Mouse (Mus musculus) thymus, adult 2 months (tissue): ENCODE measurements around the gene D630039A03Rik. TPM values are rescaled to one million over a fixed set of nuclear protein-coding genes. Genes with fewer than 3 reads are reported as not detected.

Experiments used
- DNase-seq: peaks from one replicate; pipeline ENCODE4 v3.0.0; 2021
- H3K27ac ChIP-seq: fragments of 200-500 bp; 2 replicates; pipeline ENCODE4 v1.5.1; 2012; ENCODE audit warnings: low read length, control low read depth; ENCODE audit not compliant: control insufficient read depth, insufficient read depth
- H3K27me3 ChIP-seq: fragments of 200-500 bp; 2 replicates; pipeline ENCODE4 v1.6.1; 2012; ENCODE audit warnings: mild to moderate bottlenecking, low read length, moderate library complexity, mixed read lengths; ENCODE audit not compliant: control insufficient read depth, insufficient read depth
- H3K36me3 ChIP-seq: fragments of 200-500 bp; 2 replicates; pipeline ENCODE4 v1.6.1; 2012; ENCODE audit warnings: mild to moderate bottlenecking, low read length, moderate library complexity; ENCODE audit not compliant: control insufficient read depth, insufficient read depth
- H3K4me1 ChIP-seq: fragments of 200-500 bp; replicated peaks from 2 replicates; pipeline ENCODE4 v1.6.1; 2012; ENCODE audit warnings: low read length; ENCODE audit not compliant: control insufficient read depth, insufficient read depth
- H3K4me3 ChIP-seq: fragments of 200-500 bp; 2 replicates; pipeline ENCODE4 v1.5.1; 2012; ENCODE audit warnings: mild to moderate bottlenecking, low read length, control low read depth, moderate library complexity; ENCODE audit not compliant: control insufficient read depth, insufficient read depth
- CTCF ChIP-seq: fragments of 200-500 bp; IDR thresholded peaks from 2 replicates; pipeline ENCODE4 v1.5.1; 2012; ENCODE audit warnings: mild to moderate bottlenecking, control low read depth, low read length, moderate library complexity, borderline replicate concordance; ENCODE audit not compliant: control insufficient read depth, poor library complexity, insufficient read depth; ENCODE audit errors: extremely low read depth
- POLR2A ChIP-seq: fragments of 200-500 bp; IDR thresholded peaks from 2 replicates; pipeline ENCODE4 v1.6.1; 2012; ENCODE audit warnings: mild to moderate bottlenecking, low read length, control low read depth, moderate library complexity; ENCODE audit not compliant: control insufficient read depth, poor library complexity, insufficient read depth; ENCODE audit errors: extremely low read depth
- WGBS: fragments of 180-500 bp; shearing (Covaris S2); methylation state at CpG from one replicate; pipeline ENCODE4 v1.1.7; 2018; 5-methylcytosine and 5-hydroxymethylcytosine counted together
- polyA plus RNA-seq: library from polyadenylated mRNA; depleted of rRNA; stranded (reverse); fragments of >200 nt; gene quantifications from 2 replicates; pipeline ENCODE4 v1.2.3, GENCODE M21; 2012

Gene D630039A03Rik
- polyA plus RNA-seq, 1 experiment: 0.26 TPM

GRCm38 (mm10) chr4:57956029-57956960 is 40.2 kb upstream of the D630039A03Rik start, which contains the start of gene Txn1:
TSS of gene Txn1 (minus strand) at chr4:57956411.
- TF ChIP-seq POLR2A: peak; percentile 90
- peak; percentile 53 for TF ChIP-seq CTCF
- peak; percentile 96 for DNase-seq
- Histone ChIP-seq H3K36me3 (peaks cover 5% of the 10 kb centered on the region), H3K27ac (peak within 1 kb of the TSS; percentile 81), H3K27me3 (no peaks in the 10 kb centered on the region), H3K4me1 (peaks cover 24% of the 10 kb centered on the region), H3K4me3 (peak within 1 kb of the TSS; percentile 74)
- WGBS: under 1% methylated on average over 71 of the region's 71 CpGs

DNA sequence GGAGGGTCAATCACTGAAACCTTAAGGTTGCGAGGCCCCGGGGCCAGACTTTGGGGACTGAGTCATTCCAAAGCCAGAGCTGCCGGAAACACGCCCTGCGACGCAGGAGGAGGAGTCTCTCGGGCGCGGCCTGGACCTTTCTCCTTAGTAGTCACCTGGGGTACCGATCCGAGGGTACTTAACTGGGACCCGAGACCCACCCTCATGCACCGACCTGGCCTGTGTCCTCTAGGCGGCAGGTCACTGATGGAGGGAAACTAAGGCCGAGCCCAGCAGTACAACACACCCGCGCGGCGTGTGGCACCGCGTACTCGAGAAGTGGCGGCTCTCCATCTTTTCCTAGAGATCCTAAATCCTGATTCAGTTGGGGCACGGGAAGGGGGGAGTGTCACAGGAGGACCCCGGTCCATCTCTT is 39.5 kb upstream of the D630039A03Rik start:
- no peak for TF ChIP-seq CTCF
- no peak for TF ChIP-seq POLR2A
- H3K27ac ChIP-seq: peak overlapping the region; percentile 13; the same call in 1 of the 2 replicates
- peak overlapping the region; percentile 74 for H3K4me3 ChIP-seq
- H3K27me3 ChIP-seq: no peaks in the 10 kb centered on the region
- peaks cover 13% of the 10 kb centered on the region for H3K36me3 ChIP-seq
- H3K4me1 ChIP-seq: peaks cover 24% of the 10 kb centered on the region
- peak; percentile 63 for DNase-seq
- under 1% methylated on average over 25 of the region's 25 CpGs for WGBS

GRCm38 (mm10) chr4:57954991-57955390 is 38.9 kb upstream of the D630039A03Rik start:
- H3K27me3 ChIP-seq: no peaks in the 10 kb centered on the region
- 78% methylated on average over 8 of the region's 8 CpGs for WGBS
- DNase-seq: no peak
- H3K27ac ChIP-seq: no peak overlapping the region
- H3K4me3 ChIP-seq: no peak overlapping the region
- TF ChIP-seq POLR2A (no peak), CTCF (no peak)
- peaks cover 24% of the 10 kb centered on the region for H3K4me1 ChIP-seq
- H3K36me3 ChIP-seq: peaks cover 18% of the 10 kb centered on the region

- peaks cover 23% of the 10 kb centered on the region for H3K36me3 ChIP-seq
- WGBS: 60% methylated on average over 6 of the region's 6 CpGs
- H3K27ac ChIP-seq: no peak overlapping the region
- TF ChIP-seq CTCF (no peak), POLR2A (no peak)
- peaks cover 24% of the 10 kb centered on the region for H3K4me1 ChIP-seq
- DNase-seq: no peak
- no peaks in the 10 kb centered on the region for H3K27me3 ChIP-seq
- no peak overlapping the region for H3K4me3 ChIP-seq
Observed at GRCm38 (mm10) chr4:57954580-57954979, 38.5 kb upstream of the D630039A03Rik start.

- H3K27ac ChIP-seq: no peak overlapping the region
- no peak for TF ChIP-seq POLR2A
- TF ChIP-seq CTCF: no peak
Observed at GRCm38 (mm10) chr4:57953796-57954195, 37.7 kb upstream of the D630039A03Rik start.

DNA sequence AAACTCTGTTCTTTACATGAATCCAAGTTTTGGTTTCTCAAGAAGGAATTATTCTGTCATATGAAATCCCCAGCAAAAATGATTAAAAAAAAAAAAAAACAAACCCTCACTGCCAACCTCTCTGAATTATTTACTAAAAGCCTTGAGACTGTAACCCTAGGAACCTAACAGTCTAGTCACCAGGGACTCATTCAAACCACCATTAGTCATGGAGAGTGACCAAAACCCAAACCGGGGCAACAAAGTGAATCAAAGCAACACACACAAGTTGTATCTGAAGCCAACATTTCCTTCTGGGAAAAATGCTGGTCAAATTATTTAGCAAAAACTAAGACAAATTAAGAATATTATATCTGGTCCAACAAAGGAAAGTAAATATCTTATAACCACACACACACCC is 36.8 kb upstream of the D630039A03Rik start:
- TF ChIP-seq CTCF: no peak
- TF ChIP-seq POLR2A: no peak
- WGBS: 93% methylated on average over 1 of the region's 1 CpGs
- Histone ChIP-seq H3K27ac (no peak overlapping the region), H3K4me1 (peaks cover 14% of the 10 kb centered on the region), H3K4me3 (no peak overlapping the region), H3K27me3 (no peaks in the 10 kb centered on the region), H3K36me3 (peaks cover 40% of the 10 kb centered on the region)
- DNase-seq: no peak

More at GRCm38 (mm10) chr4:57953796-57954195, 37.7 kb upstream of the D630039A03Rik start:
- Histone ChIP-seq H3K27me3 (no peaks in the 10 kb centered on the region), H3K4me1 (peaks cover 18% of the 10 kb centered on the region), H3K4me3 (no peak overlapping the region), H3K36me3 (peaks cover 30% of the 10 kb centered on the region)
- no peak for DNase-seq
- 91% methylated on average over 7 of the region's 7 CpGs for WGBS

DNA sequence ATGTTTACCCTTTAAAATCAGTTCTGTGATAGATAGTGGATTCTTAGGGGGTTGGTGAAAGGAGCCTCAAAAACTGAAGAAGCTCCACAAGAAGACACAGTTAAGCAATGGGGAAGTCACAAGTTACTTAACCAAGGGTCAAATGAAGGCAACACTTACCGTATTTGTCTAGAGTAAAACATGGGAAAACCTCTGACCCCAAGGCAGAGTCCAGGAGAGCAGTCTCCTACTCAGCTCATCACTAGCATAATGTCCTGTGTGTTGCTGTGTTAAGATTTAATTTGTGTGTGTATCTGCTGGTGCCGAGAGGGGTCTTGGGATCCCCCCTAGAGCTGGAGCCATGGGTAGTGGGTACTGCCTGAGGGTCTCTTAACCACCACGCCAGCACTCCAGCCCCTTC is 36.3 kb upstream of the D630039A03Rik start:
- TF ChIP-seq CTCF (no peak), POLR2A (no peak)
- peaks cover 10% of the 10 kb centered on the region for H3K4me1 ChIP-seq
- WGBS: 91% methylated on average over 3 of the region's 3 CpGs
- H3K4me3 ChIP-seq: no peak overlapping the region
- no peaks in the 10 kb centered on the region for H3K27me3 ChIP-seq
- DNase-seq: no peak
- peaks cover 44% of the 10 kb centered on the region for H3K36me3 ChIP-seq
- no peak overlapping the region for H3K27ac ChIP-seq
